Mouse (Mus musculus) stomach, embryonic 15.5 days (tissue): ENCODE data around the gene Rab12. TPM values are rescaled to one million over a fixed set of nuclear protein-coding genes. Genes with fewer than 3 reads are reported as not detected.
A peak's percentile ranks its signal among the peaks of the same experiment; 100 is the strongest.

Experiments used
- ATAC-seq: fragments of 200-750 bp; cut with Nextera tagmentation; 2 replicates; pipeline ENCODE4 v1.8.0; 2017; ENCODE audit warnings: low read depth, moderate number of reproducible peaks, moderate TSS enrichment; ENCODE audit not compliant: insufficient read depth, low FRiP score
- H3K27ac ChIP-seq: fragments of 300-500 bp; sonication (generic); 2 replicates; pipeline ENCODE4 v1.5.1; 2015; ENCODE audit warnings: mild to moderate bottlenecking, inconsistent platforms
- H3K27me3 ChIP-seq: fragments of 300-500 bp; sonication (generic); replicated peaks from 2 replicates; pipeline ENCODE4 v1.6.1; 2015; ENCODE audit warnings: inconsistent platforms
- H3K36me3 ChIP-seq: fragments of 300-500 bp; sonication (generic); 2 replicates; pipeline ENCODE4 v1.6.1; 2015; ENCODE audit warnings: inconsistent platforms
- H3K4me1 ChIP-seq: fragments of 300-500 bp; sonication (generic); 2 replicates; pipeline ENCODE4 v1.6.1; 2015; ENCODE audit warnings: inconsistent platforms
- H3K4me2 ChIP-seq: fragments of 300-500 bp; sonication (generic); 2 replicates; pipeline ENCODE4 v1.6.1; 2015; ENCODE audit warnings: mild to moderate bottlenecking, inconsistent platforms
- H3K4me3 ChIP-seq: fragments of 300-500 bp; sonication (generic); replicated peaks from 2 replicates; pipeline ENCODE4 v1.5.1; 2015; ENCODE audit warnings: inconsistent platforms
- H3K9ac ChIP-seq: fragments of 300-500 bp; sonication (generic); 2 replicates; pipeline ENCODE4 v1.6.1; 2015; ENCODE audit warnings: inconsistent platforms
- H3K9me3 ChIP-seq: fragments of 300-500 bp; sonication (generic); 2 replicates; pipeline ENCODE4 v1.6.1; 2016; ENCODE audit warnings: inconsistent platforms
- WGBS: fragments of 180-500 bp; shearing (Covaris S2); methylation state at CpG from one replicate; pipeline ENCODE4 v1.1.7; 2015; 5-methylcytosine and 5-hydroxymethylcytosine counted together
- polyA plus RNA-seq: library from polyadenylated mRNA; unstranded; fragments of >200 nt; fragmentation: Nextera tagmentation; extraction: Ambion mirVana; gene quantifications from 2 replicates; pipeline ENCODE4 v1.2.1, GENCODE M21; 2015

Rab12 gene
- polyA plus RNA-seq, 1 experiment from 2014 or later, result 44.7 TPM

GRCm38 (mm10) chr17:66471252-66471651 lies 48.3 kb downstream of the Rab12 start:
- Histone ChIP-seq H3K4me3 (no peak overlapping the region), H3K4me1 (no peaks in the 10 kb centered on the region), H3K36me3 (no peaks in the 10 kb centered on the region), H3K4me2 (no peak overlapping the region), H3K9ac (no peak overlapping the region), H3K27ac (no peak overlapping the region), H3K9me3 (no peaks in the 10 kb centered on the region), H3K27me3 (no peaks in the 10 kb centered on the region)
- 60% methylated on average over 4 of the region's 4 CpGs for WGBS
- ATAC-seq, result no peak

GRCm38 (mm10) chr17:66470020-66470419 lies 49.5 kb downstream of the Rab12 start:
- WGBS, result 57% methylated on average over 8 of the region's 8 CpGs
- no peaks in the 10 kb centered on the region for H3K36me3 ChIP-seq
- no peak overlapping the region for H3K4me2 ChIP-seq
- H3K27me3 ChIP-seq, result no peaks in the 10 kb centered on the region
- no peak overlapping the region for H3K27ac ChIP-seq
- no peaks in the 10 kb centered on the region for H3K9me3 ChIP-seq
- no peak for ATAC-seq
- no peak overlapping the region for H3K4me3 ChIP-seq
- no peaks in the 10 kb centered on the region for H3K4me1 ChIP-seq
- H3K9ac ChIP-seq, result no peak overlapping the region

GRCm38 (mm10) chr17:66457278-66457677 lies 62.3 kb downstream of the Rab12 start:
- no peak overlapping the region for H3K4me2 ChIP-seq
- 77% methylated on average over 1 of the region's 1 CpGs for WGBS
- no peak overlapping the region for H3K4me3 ChIP-seq
- no peak for ATAC-seq
- H3K27me3 ChIP-seq, result 0 out of 2 replicates have a peak, but pooled peaks cover 5% of the 10 kb centered on the region
- no peaks in the 10 kb centered on the region for H3K9me3 ChIP-seq
- H3K4me1 ChIP-seq, result no peaks in the 10 kb centered on the region
- no peak overlapping the region for H3K27ac ChIP-seq
- no peak overlapping the region for H3K9ac ChIP-seq
- H3K36me3 ChIP-seq, result no peaks in the 10 kb centered on the region

DNA sequence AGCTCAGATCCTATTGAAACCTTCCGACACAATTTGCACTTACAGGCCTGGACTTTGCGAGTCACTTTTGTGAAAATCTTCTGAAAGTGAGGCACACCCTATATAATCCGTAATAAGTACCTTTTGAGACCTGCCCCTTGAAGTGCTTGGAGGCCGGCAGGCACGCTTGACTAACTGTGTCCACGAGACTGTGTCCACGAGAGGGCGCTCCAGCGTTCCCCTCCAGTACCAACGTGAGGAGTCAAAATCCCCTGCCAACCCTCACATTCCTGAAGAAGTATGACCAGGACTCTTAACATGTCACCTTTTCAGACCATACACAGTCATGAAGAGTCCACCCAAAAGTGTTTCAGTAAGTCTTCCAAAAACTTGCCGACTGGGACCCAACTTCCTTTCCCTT lies 68.4 kb downstream of the Rab12 start:
- no peaks in the 10 kb centered on the region for H3K9me3 ChIP-seq
- WGBS, result 4% methylated on average over 11 of the region's 11 CpGs
- H3K4me3 ChIP-seq, result no peak overlapping the region; the same call in 1 of the 2 replicates
- peaks cover 39% of the 10 kb centered on the region; the same call in 1 of the 2 replicates for H3K27me3 ChIP-seq
- peaks cover 23% of the 10 kb centered on the region for H3K4me1 ChIP-seq
- H3K27ac ChIP-seq, result no peak overlapping the region
- ATAC-seq, result no peak
- H3K4me2 ChIP-seq, result peak overlapping the region; percentile 98
- H3K9ac ChIP-seq, result no peak overlapping the region
- H3K36me3 ChIP-seq, result no peaks in the 10 kb centered on the region

DNA sequence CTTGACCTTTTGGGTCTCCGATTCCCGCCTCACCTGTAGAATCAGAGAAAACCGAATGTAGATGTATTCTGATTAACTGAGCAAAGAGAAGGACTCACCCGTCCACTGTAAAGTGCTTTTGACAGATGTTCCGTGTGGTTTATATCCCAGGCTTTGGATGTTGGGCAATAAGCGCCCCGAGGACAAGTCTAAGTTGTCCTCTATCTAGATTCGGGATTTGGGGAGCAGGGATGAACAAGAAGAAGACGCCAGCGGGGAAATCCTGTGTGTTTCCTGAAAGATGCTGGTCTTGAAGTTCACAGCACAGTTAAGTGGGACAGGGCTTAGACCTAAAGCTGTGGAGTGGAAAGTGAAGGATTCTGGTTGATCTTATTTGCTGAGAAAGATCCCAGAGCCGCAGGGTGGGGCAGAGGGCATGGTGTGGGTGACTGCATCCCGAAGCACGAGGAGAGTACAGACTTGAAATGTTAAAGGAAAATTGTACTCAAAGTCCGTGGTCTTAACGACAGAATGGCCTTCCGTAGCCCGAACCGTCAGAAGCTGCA lies 68.9 kb downstream of the Rab12 start:
- peaks cover 23% of the 10 kb centered on the region for H3K4me1 ChIP-seq
- H3K27ac ChIP-seq, result no peak overlapping the region
- no peaks in the 10 kb centered on the region for H3K36me3 ChIP-seq
- H3K9ac ChIP-seq, result no peak overlapping the region
- peaks cover 39% of the 10 kb centered on the region; the same call in 1 of the 2 replicates for H3K27me3 ChIP-seq
- WGBS, result 5% methylated on average over 18 of the region's 18 CpGs
- H3K4me3 ChIP-seq, result peak overlapping the region; percentile 71
- ATAC-seq, result no peak
- no peaks in the 10 kb centered on the region for H3K9me3 ChIP-seq
- H3K4me2 ChIP-seq, result peak overlapping the region; percentile 98

DNA sequence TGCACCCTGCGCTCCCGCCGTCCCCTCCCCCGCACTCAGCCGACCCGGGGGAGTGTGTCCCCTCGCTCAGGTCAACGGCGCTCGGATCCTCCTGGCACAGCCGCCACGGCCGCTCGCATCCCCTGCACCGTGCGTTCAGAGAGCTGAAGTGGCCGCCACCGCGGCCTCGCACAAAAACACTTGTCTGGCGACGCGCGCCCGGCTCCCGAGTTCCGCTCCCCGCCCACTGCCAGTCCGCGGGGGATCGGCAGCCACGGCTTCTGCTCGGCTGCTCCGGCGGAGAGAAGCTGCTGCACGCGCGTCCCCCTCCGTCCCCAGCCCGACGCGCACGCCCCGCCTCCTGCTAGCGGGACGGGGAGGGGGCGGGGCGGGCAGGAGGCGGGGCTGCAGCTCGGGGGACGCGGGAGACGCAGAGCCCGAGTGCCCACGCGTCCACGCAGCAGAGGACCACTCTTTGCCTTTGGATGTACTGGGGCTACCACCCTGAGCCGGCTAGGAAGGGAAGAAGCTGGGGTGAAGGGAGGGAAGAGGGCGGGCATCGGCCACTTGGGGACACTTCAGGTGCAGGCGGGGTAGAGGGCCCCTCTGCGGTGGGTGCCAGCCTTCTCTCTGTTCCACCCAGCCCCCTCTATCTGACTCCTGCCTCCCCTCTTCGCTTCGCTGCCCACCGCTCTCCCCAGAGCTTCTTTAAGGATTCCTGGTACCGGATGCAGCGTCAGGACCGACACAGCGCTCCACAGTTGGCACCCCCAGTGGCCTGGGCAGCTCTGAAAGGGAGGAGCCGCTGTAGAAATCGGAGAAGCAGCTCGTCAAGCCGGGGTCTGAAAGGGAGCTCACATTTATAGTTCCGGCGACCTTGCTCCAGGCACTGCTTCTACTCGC lies 69.8 kb downstream of the Rab12 start, which contains the start of gene Mtcl1:
Mtcl1 (minus strand) TSS at position 291 of the 882 bp plus-strand sequence.
- under 1% methylated on average over 65 of the region's 76 CpGs for WGBS

DNA sequence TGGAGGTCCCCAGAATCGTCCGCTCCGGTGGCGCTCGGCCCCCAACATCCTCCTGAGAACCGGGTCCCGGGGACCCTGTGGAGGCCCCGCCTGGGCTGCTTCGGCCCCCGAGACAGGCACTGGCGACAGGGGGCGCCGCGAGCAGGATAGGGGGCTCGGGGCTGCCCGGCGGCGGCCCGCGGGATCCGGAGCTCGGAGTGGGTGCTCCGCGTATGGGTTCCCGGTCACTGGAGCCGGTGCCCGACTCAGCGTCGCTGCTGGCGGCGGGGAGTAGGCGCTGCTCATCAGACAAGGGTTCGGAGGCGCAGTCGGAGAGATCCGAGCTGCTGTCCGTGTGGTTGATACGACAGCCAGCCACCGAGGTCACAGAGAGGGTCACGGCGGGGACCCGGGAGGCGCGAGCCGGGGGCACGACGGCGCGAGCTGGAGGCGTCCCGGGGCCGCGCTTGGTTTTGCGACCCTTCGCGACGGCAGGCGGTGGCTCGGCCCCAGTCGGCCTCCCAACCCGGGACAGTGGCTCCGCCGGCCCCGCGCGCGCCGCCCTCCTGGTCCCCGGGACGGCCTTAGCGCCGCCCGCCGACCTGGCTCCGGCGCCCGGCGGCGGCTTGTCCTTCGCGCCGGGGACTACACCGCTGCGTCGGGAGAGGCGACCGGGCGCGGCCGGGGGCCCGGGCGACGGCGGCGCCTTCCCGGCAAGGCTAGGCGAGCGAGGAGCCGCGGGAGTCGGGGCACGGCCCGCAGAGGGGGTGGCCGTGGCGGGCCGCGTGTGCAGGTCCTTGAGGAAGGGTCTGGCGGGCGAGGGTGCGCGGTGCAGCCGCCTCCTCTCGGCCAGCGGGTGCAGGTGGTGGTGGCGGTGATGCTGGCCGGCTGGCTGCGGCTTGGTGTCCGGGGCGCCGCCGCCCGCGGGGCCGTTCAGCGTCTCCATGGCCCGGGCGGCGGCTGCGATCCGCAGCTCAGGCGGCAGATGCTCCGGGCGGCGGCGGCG lies 70.8 kb downstream of the Rab12 start:
- H3K4me1 ChIP-seq, result peaks cover 23% of the 10 kb centered on the region
- H3K9ac ChIP-seq, result peak overlapping the region; percentile 51
- WGBS, result under 1% methylated on average over 100 of the region's 136 CpGs
- peak; percentile 34 for ATAC-seq
- H3K9me3 ChIP-seq, result no peaks in the 10 kb centered on the region
- peak overlapping the region; percentile 71 for H3K4me3 ChIP-seq
- peak overlapping the region; percentile 98 for H3K4me2 ChIP-seq
- H3K27me3 ChIP-seq, result peaks cover 39% of the 10 kb centered on the region; the same call in 1 of the 2 replicates
- H3K36me3 ChIP-seq, result no peaks in the 10 kb centered on the region
- peak overlapping the region; percentile 58; the same call in 1 of the 2 replicates for H3K27ac ChIP-seq

More for the DNA sequence above, 69.8 kb downstream of the Rab12 start, which contains the start of gene Mtcl1:
- Histone ChIP-seq H3K27me3 (peaks cover 39% of the 10 kb centered on the region; the same call in 1 of the 2 replicates), H3K9me3 (no peaks in the 10 kb centered on the region), H3K4me3 (peak within 1 kb of the TSS; percentile 71), H3K4me1 (peaks cover 23% of the 10 kb centered on the region), H3K36me3 (no peaks in the 10 kb centered on the region), H3K4me2 (peak within 1 kb of the TSS; percentile 98), H3K9ac (peak within 1 kb of the TSS; percentile 51), H3K27ac (peak within 1 kb of the TSS; percentile 58; the same call in 1 of the 2 replicates)
- peak; percentile 73 for ATAC-seq

DNA sequence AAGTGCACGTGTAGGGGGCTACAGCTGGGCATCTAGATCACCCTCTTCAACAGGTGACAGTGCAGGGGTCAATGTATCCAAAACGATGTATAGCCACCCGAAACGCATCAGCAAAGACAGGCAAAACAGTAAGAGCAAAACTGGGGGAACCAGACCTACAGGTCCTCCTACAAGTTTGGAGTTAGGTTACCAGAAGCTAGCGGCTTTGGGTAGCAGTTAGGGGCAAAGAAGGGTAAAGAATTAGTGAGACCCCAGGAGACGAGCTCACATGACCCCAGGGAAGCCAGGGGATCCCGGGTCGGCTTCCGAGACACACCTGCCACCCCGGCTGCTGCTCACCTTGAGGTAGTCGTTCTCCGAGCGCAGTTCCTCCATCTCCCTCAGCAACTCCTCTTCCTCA lies 71.6 kb downstream of the Rab12 start:
- H3K4me3 ChIP-seq, result peak overlapping the region; percentile 71
- H3K27ac ChIP-seq, result no peak overlapping the region
- H3K9ac ChIP-seq, result peak overlapping the region; percentile 51
- no peaks in the 10 kb centered on the region for H3K36me3 ChIP-seq
- H3K4me1 ChIP-seq, result peaks cover 23% of the 10 kb centered on the region
- peak overlapping the region; percentile 98 for H3K4me2 ChIP-seq
- no peaks in the 10 kb centered on the region for H3K9me3 ChIP-seq
- H3K27me3 ChIP-seq, result peaks cover 39% of the 10 kb centered on the region; the same call in 1 of the 2 replicates
- WGBS, result 5% methylated on average over 13 of the region's 13 CpGs
- ATAC-seq, result no peak

DNA sequence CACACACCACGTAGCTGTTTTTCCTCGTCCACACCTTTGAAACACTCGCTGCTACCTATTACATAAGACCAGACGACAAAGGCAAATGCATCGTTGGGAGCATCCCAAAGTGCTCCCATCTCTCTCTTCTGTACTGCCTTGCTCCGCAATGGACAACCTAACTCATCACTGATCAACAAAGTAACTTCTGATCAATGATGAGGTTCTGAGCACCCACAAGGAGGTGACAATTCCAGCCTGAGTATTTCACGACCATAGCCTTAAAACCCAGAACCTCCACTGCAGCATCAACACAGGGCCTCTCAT lies 72.6 kb downstream of the Rab12 start:
- peak overlapping the region; percentile 98 for H3K4me2 ChIP-seq
- no peak for ATAC-seq

GRCm38 (mm10) chr17:66446196-66447006 lies 73.1 kb downstream of the Rab12 start:
- peaks cover 23% of the 10 kb centered on the region for H3K4me1 ChIP-seq
- H3K27ac ChIP-seq, result no peak overlapping the region
- 47% methylated on average over 7 of the region's 7 CpGs for WGBS
- H3K36me3 ChIP-seq, result no peaks in the 10 kb centered on the region
- no peaks in the 10 kb centered on the region for H3K9me3 ChIP-seq
- ATAC-seq, result no peak
- peak overlapping the region; percentile 98 for H3K4me2 ChIP-seq
- H3K27me3 ChIP-seq, result peaks cover 34% of the 10 kb centered on the region; the same call in 1 of the 2 replicates
- H3K4me3 ChIP-seq, result peak overlapping the region; percentile 71
- H3K9ac ChIP-seq, result no peak overlapping the region

More for the DNA sequence above, 72.6 kb downstream of the Rab12 start:
- WGBS, result 62% methylated on average over 7 of the region's 7 CpGs
- Histone ChIP-seq H3K27ac (no peak overlapping the region), H3K9me3 (no peaks in the 10 kb centered on the region), H3K9ac (no peak overlapping the region), H3K4me1 (peaks cover 23% of the 10 kb centered on the region), H3K36me3 (no peaks in the 10 kb centered on the region), H3K27me3 (peaks cover 34% of the 10 kb centered on the region; the same call in 1 of the 2 replicates), H3K4me3 (peak overlapping the region; percentile 71)
